Mouse (Mus musculus) MEL (cell line): ENCODE results near the gene Sema4f.

Experiments
- BHLHE40 ChIP-seq: IDR thresholded peaks from 2 replicates; pipeline ENCODE4 v1.6.1; 2012; ENCODE audit warnings: low read depth, mild to moderate bottlenecking, inconsistent platforms, low read length, improper control_type of control experiment, borderline replicate concordance
- CHD2 ChIP-seq: IDR thresholded peaks from 2 replicates; pipeline ENCODE4 v1.6.1; 2011; ENCODE audit warnings: low read length, improper control_type of control experiment
- CTCF ChIP-seq, 3 experiments: IDR thresholded peaks in 2 of 3; conservative IDR thresholded peaks in 1 of 3; 2 replicates each; pipeline ENCODE4 v1.5.1; 2011 to 2012; ENCODE audit warnings: low read length in 3 of 3, low read depth in 2 of 3, mild to moderate bottlenecking in 2 of 3, improper control_type of control experiment in 1 of 3, inconsistent platforms in 1 of 3, mixed read lengths in 1 of 3, moderate library complexity in 1 of 3; ENCODE audit not compliant: control insufficient read depth in 1 of 3, insufficient read depth in 1 of 3, poor library complexity in 1 of 3, severe bottlenecking in 1 of 3
- EP300 ChIP-seq, 2 experiments: IDR thresholded peaks; 2 replicates each; pipeline ENCODE4 v1.6.1; 2011; ENCODE audit warnings: improper control_type of control experiment in 2 of 2, low read length in 2 of 2, low read depth in 1 of 2, mild to moderate bottlenecking in 1 of 2
- GATA1 ChIP-seq: IDR thresholded peaks from 2 replicates; pipeline ENCODE4 v1.6.1; 2011; ENCODE audit warnings: low read depth, low read length, improper control_type of control experiment
- KAT2A ChIP-seq: conservative IDR thresholded peaks from 2 replicates; pipeline ENCODE4 v1.6.1; 2012; ENCODE audit warnings: low read depth, low read length, improper control_type of control experiment, inconsistent platforms
- MAFK ChIP-seq: IDR thresholded peaks from 2 replicates; pipeline ENCODE4 v1.6.1; 2011; ENCODE audit warnings: low read depth, mild to moderate bottlenecking, low read length, improper control_type of control experiment, borderline replicate concordance
- MAX ChIP-seq: IDR thresholded peaks from 2 replicates; pipeline ENCODE4 v1.6.1; 2011; ENCODE audit warnings: low read length, improper control_type of control experiment
- NELFE ChIP-seq: IDR thresholded peaks from 2 replicates; pipeline ENCODE4 v1.6.1; 2011; ENCODE audit warnings: low read depth, low read length, improper control_type of control experiment
- POLR2A ChIP-seq, 2 experiments: IDR thresholded peaks; 2 replicates each; pipeline ENCODE4 v1.6.1; 2011 to 2012; ENCODE audit warnings: low read length in 2 of 2, mild to moderate bottlenecking in 2 of 2, control low read depth in 1 of 2, improper control_type of control experiment in 1 of 2, low read depth in 1 of 2, moderate library complexity in 1 of 2; ENCODE audit not compliant: control insufficient read depth in 1 of 2, insufficient read depth in 1 of 2, poor library complexity in 1 of 2
- TBP ChIP-seq: IDR thresholded peaks from 2 replicates; pipeline ENCODE4 v1.8.0; 2011; ENCODE audit warnings: low read depth, low read length, improper control_type of control experiment
- USF1 ChIP-seq: IDR thresholded peaks from 2 replicates; pipeline ENCODE4 v1.6.1; 2014; ENCODE audit warnings: low read depth, mild to moderate bottlenecking, inconsistent platforms, low read length, improper control_type of control experiment, moderate library complexity

GRCm38 (mm10) chr6:82961664-82962063, 22.1 kb upstream of the Sema4f start:
- TF ChIP-seq CTCF (IDR thresholded peaks at IDR 0.05 in 2 of 3, conservative IDR thresholded peaks at IDR 0.05 in 1 of 3; ENCODE audit: control insufficient read depth in 1 of 3, insufficient read depth in 1 of 3, low read depth in 2 of 3, low read length in 3 of 3, poor library complexity in 1 of 3, severe bottlenecking in 1 of 3) = no peak
- no peak for TF ChIP-seq KAT2A
- no peak for TF ChIP-seq CHD2
- TF ChIP-seq NELFE = no peak
- TF ChIP-seq POLR2A (IDR thresholded peaks at IDR 0.05; ENCODE audit: control insufficient read depth in 1 of 2, insufficient read depth in 1 of 2, low read depth in 1 of 2, low read length in 2 of 2, poor library complexity in 1 of 2) = no peak
- no peak for TF ChIP-seq GATA1
- TF ChIP-seq MAFK = no peak
- TF ChIP-seq USF1 = no peak
- TF ChIP-seq TBP = no peak
- no peak for TF ChIP-seq MAX
- TF ChIP-seq BHLHE40 = no peak
- TF ChIP-seq EP300 (IDR thresholded peaks at IDR 0.05; ENCODE audit: low read depth in 1 of 2, low read length in 2 of 2) = no peak
